Mouse (Mus musculus) gastrocnemius, postnatal 14 days (tissue): ENCODE results near the gene Klf16. TPM values are rescaled to one million over a fixed set of nuclear protein-coding genes. Genes with fewer than 3 reads are reported as not detected.

Experiments
- microRNA-seq, 2 experiments: library from miRNA; unstranded; fragments of <30 nt; microRNA quantifications; one replicate each; pipeline ENCODE4 v1.2.0; 2021
- total RNA-seq, 2 experiments: library from RNA; stranded (reverse); gene quantifications; 2 replicates each; pipeline ENCODE4 v1.2.3; 2021

Klf16 gene
- total RNA-seq, 2 experiments from 2014 or later: 2.1 to 2.7 TPM

Small RNA genes within 50 kb of the gene (microRNA-seq; reads per million reads assigned to microRNA genes)
- gene Mir6912: 0 reads per million in 2 experiments

Other genes starting within 250 kb of the Klf16 start
- 1 to 10 TPM in 1 of 2 experiments, under 1 TPM in 1; 0.53 to 1.2 TPM for gene Pcsk4, start 247.8 kb downstream of the Klf16 start, total RNA-seq
- gene Reep6, start 247.4 kb downstream of the Klf16 start, total RNA-seq: 1 to 10 TPM; 1.9 to 2.5 TPM
- 10 to 100 TPM; 24.2 to 26.1 TPM for gene Adamtsl5, start 228.9 kb downstream of the Klf16 start, total RNA-seq
- gene Plk5, start 220.9 kb downstream of the Klf16 start, total RNA-seq: under 1 TPM; 0.12 to 0.13 TPM
- 1 to 10 TPM; 5.2 to 6.0 TPM for gene Mex3d, start 189.7 kb downstream of the Klf16 start, total RNA-seq
- 100 to 1,000 TPM in 1 of 2 experiments, 10 to 100 TPM in 1; 81.0 to 102 TPM for gene Mbd3, start 177.8 kb downstream of the Klf16 start, total RNA-seq
- 100 to 1,000 TPM; 793 to 884 TPM for gene Uqcr11, start 170.5 kb downstream of the Klf16 start, total RNA-seq
- 10 to 100 TPM; 18.1 to 24.6 TPM for gene Tcf3, start 143.7 kb downstream of the Klf16 start, total RNA-seq
- not detected for gene Onecut3, start 82.5 kb downstream of the Klf16 start, total RNA-seq
- not detected for gene Atp8b3, start 38.2 kb downstream of the Klf16 start, total RNA-seq
- gene Rexo1, start 15.8 kb downstream of the Klf16 start, total RNA-seq: 10 to 100 TPM in 1 of 2 experiments, 1 to 10 TPM in 1; 9.8 to 11.1 TPM
- 10 to 100 TPM; 55.8 to 57.1 TPM for gene Abhd17a, start 13.0 kb upstream of the Klf16 start, total RNA-seq
- gene Scamp4, start 25.6 kb upstream of the Klf16 start, total RNA-seq: 10 to 100 TPM; 18.3 to 22.0 TPM
- gene Adat3, start 25.6 kb upstream of the Klf16 start, total RNA-seq: 1 to 10 TPM; 1.2 to 1.5 TPM
- gene Gm49322, start 28.7 kb upstream of the Klf16 start, total RNA-seq: under 1 TPM; 0.18 to 0.27 TPM
- gene Csnk1g2, start 45.5 kb upstream of the Klf16 start, total RNA-seq: 100 to 1,000 TPM in 1 of 2 experiments, 10 to 100 TPM in 1; 94.3 to 105 TPM
- gene Btbd2, start 79.8 kb upstream of the Klf16 start, total RNA-seq: 10 to 100 TPM; 30.1 to 34.4 TPM
- gene Mknk2, start 100.8 kb upstream of the Klf16 start, total RNA-seq: 100 to 1,000 TPM; 167 to 186 TPM
- 1 to 10 TPM; 5.5 to 7.4 TPM for gene Mob3a, start 124.7 kb upstream of the Klf16 start, total RNA-seq
- gene Izumo4, start 124.9 kb upstream of the Klf16 start, total RNA-seq: 1 to 10 TPM; 3.2 to 3.5 TPM
- gene Ap3d1, start 164.9 kb upstream of the Klf16 start, total RNA-seq: 10 to 100 TPM; 23.7 to 25.2 TPM
- 10 to 100 TPM; 25.5 to 26.1 TPM for gene Dot1l, start 177.9 kb upstream of the Klf16 start, total RNA-seq
- gene Sf3a2, start 220.9 kb upstream of the Klf16 start, total RNA-seq: 10 to 100 TPM; 23.6 to 30.0 TPM
- gene Plekhj1, start 221.3 kb upstream of the Klf16 start, total RNA-seq: 10 to 100 TPM; 21.4 to 23.1 TPM
- under 1 TPM in 1 of 2 experiments, not detected in 1; 0.25 TPM for gene Amh, start 227.9 kb upstream of the Klf16 start, total RNA-seq
- 100 to 1,000 TPM; 345 to 379 TPM for gene Jsrp1, start 236.2 kb upstream of the Klf16 start, total RNA-seq
- gene Oaz1, start 249.3 kb upstream of the Klf16 start, total RNA-seq: 100 to 1,000 TPM; 787 to 812 TPM